Mouse (Mus musculus) embryonic fibroblast, embryonic 13.5 days (primary cell): ENCODE data around the gene Fam222b. TPM values are rescaled to one million over a fixed set of nuclear protein-coding genes. Genes with fewer than 3 reads are reported as not detected.
A peak's percentile ranks its signal among the peaks of the same experiment; 100 is the strongest.
"Not testable (repeated sequence)": the region's sequence is repeated elsewhere in the genome, so short reads cannot be mapped to it uniquely, and the experiment has no call there.

Experiments used
- H3K27ac ChIP-seq: 2 replicates; pipeline ENCODE4 v1.5.1; 2012; ENCODE audit warnings: low read length, control low read depth, inconsistent platforms; ENCODE audit not compliant: insufficient read depth
- H3K4me1 ChIP-seq: 2 replicates; pipeline ENCODE4 v1.6.1; 2011; ENCODE audit warnings: low read length; ENCODE audit not compliant: control insufficient read depth, insufficient read depth
- H3K4me3 ChIP-seq: 2 replicates; pipeline ENCODE4 v1.5.1; 2011; ENCODE audit warnings: mild to moderate bottlenecking, control low read depth, low read length; ENCODE audit not compliant: insufficient read depth
- CTCF ChIP-seq: IDR thresholded peaks from 2 replicates; pipeline ENCODE4 v1.5.1; 2011; ENCODE audit warnings: mild to moderate bottlenecking, control low read depth, low read length, moderate library complexity, borderline replicate concordance; ENCODE audit not compliant: insufficient read depth
- POLR2A ChIP-seq: IDR thresholded peaks from 2 replicates; pipeline ENCODE4 v1.6.1; 2011; ENCODE audit warnings: low read depth, mild to moderate bottlenecking, control low read depth, low read length, moderate library complexity
- polyA plus RNA-seq: library from polyadenylated mRNA; stranded (reverse); fragments of >200 nt; gene quantifications from 2 replicates; pipeline ENCODE4 v1.2.4, GENCODE M21; 2011; ENCODE audit warnings: low read depth; ENCODE audit not compliant: missing spikeins, insufficient read length

The Fam222b gene
- polyA plus RNA-seq, 1 experiment: 10.2 TPM

DNA sequence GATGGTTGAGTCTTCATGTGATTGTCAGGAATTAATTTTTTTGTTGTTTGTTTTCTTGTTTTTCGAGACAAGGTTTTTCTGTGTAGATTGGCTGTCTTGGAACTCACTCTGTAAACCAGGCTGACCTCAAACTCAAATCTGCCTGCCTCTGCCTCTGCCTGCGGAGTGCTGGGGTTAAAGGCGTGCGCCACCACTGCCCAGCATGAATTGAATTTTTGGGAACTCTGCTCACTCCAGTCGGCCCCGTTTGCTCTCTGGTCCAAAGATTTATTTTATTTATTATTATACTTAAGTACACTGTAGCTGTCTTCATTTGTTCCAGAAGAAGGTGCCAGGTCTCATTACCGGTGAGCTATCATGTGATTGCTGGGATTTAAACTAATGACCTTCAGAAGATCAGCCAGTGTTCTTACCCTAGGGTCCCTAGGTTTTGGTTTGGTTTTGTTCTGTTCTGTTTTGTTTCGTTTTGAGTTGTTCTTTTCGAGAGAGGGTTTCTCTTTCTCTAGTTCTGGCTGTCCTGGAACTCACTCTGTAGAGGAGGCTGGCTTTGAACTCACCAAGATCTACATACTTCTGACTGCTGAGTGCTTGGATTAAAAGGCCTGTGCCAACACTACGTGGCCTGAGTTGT lies 89.5 kb downstream of the Fam222b start:
- Histone ChIP-seq H3K4me1 (0 out of 2 replicates have a peak, but pooled peaks cover 5% of the 10 kb centered on the region), H3K27ac (no peak overlapping the region), H3K4me3 (no peak overlapping the region; the same call in 1 of the 2 replicates)
- no peak for TF ChIP-seq POLR2A

DNA sequence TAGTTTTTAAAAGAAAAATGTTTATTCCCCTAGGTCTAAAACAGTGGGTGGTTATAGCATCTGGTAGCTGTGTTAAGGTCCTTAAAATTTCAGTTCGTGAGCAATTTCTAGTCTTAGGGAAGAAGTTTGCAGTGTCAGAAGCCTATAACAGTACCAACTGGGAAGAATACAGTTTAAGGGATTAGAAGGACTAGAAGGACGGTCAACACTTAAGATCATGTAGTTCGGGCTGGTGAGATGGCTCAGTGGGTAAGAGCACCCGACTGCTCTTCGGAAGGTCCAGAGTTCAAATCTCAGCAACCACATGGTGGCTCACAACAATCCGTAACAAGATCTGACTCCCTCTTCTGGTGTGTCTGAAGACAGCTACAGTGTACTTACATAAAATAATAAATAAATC lies 90.2 kb downstream of the Fam222b start:
- not testable (repeated sequence) for H3K4me1 ChIP-seq, H3K4me3 ChIP-seq, H3K27ac ChIP-seq

DNA sequence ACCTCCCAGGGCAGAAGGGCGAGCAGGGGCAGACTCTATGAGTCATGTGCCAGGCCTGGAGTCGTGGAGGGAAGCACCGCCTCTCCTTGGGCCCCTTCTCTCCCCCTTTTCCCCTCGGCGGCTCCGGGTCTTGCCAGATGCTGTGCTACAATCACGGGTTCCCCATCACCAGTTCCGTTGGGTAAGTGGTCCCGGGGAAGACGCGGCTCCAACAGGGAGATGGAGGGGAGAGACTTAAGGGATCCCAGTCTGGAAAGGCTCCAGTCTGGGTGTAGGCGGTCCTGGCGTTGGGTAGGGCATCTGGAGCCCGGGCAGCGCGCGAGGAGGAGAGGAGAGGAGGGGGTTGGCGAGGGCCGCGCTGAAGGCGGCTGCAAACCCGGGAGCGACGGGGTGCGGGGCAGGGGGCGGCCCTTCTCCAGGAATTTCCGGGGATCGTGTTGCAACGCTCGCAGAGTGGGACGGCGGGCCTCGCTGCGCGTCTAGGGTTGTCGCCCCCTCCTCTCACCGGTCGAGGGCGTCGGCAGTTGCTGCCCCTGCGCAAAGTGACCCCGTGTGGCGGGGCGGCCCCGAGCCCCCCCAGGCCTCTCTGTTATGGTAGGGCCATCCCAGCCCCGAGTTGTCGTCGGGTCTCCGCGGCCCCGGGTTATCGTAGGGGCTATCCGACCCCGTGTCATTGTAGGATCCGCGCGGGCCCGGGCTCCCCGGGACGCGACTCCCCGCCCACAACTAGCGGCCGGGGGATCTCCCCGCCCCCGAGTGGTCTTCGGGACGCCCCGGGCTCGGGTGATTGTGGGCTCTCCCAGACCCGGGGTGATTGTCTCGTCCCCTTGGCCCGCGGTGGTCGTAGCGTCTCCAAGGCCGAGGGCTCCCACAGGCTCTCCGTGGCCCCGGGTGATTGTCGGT lies 94.1 kb downstream of the Fam222b start, which contains the start of gene Rab34:
TSS of gene Rab34 (plus strand) at position 100 of the 903 bp plus-strand sequence.
- TF ChIP-seq POLR2A (peak; percentile 66), CTCF (no peak)
- peak within 1 kb of the TSS; percentile 67 for H3K4me3 ChIP-seq
- H3K4me1 ChIP-seq: peaks cover 5% of the 10 kb centered on the region; the same call in 1 of the 2 replicates
- peak within 1 kb of the TSS; percentile 94 for H3K27ac ChIP-seq

DNA sequence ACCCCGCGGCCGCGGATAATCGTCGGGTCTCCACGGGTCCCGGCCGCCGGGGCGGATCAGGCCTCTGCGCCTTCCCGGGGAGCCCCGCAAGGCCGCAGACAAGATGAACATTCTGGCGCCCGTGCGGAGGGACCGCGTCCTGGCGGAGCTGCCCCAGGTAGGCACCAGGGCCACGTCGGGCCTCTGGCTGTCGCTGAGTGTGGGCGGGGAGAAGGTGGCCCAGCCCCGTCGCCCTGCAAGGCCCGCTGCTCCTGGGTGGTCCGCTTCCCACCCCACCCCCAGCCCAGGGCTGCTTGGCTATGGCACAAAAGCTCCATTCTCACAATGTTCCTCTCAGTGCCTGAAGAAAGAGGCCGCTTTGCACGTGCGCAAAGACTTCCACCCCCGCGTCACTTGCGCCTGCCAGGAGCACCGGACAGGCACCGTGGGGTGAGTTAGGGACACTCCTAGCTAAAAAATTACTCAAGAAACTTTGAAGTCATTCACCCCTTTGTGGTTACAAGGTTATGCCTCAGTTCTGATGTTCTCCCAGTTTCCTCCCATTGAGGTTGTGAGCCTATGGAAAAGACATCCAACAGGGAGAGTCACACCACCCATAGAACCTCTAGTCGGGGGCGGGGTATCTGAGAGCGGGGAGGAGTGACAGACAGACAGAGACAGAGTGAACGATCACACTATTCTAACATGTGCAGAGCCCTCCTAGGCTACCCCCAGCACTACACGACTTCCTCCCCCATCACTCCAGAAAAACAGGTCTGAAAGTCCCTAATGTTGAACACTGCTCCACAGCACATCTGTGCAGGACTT lies 95.0 kb downstream of the Fam222b start:
- TF ChIP-seq POLR2A: peak; percentile 65
- TF ChIP-seq CTCF: no peak

DNA sequence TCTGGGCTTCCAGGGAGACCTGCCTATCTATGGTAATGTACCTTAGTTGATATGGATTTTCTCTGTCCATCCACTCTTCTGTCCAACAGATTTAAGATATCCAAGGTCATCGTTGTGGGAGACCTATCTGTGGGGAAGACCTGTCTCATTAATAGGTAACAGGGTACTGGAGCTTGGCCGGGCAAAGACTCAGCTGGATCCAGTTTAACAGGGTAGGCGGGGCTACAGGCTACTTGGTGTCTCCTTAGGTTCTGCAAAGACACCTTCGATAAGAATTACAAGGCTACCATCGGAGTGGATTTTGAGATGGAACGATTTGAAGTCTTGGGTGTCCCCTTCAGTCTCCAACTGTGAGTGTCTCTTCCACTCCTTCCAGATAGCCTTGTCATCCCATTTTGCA lies 95.6 kb downstream of the Fam222b start:
- Histone ChIP-seq H3K4me3 (peak overlapping the region; percentile 67), H3K27ac (peak overlapping the region; percentile 94; the same call in 1 of the 2 replicates), H3K4me1 (peaks cover 5% of the 10 kb centered on the region; the same call in 1 of the 2 replicates)
- TF ChIP-seq CTCF (no peak), POLR2A (no peak)

More for the DNA sequence above, 95.0 kb downstream of the Fam222b start:
- Histone ChIP-seq H3K4me1 (peaks cover 5% of the 10 kb centered on the region; the same call in 1 of the 2 replicates), H3K27ac (peak overlapping the region; percentile 94), H3K4me3 (peak overlapping the region; percentile 67)

DNA sequence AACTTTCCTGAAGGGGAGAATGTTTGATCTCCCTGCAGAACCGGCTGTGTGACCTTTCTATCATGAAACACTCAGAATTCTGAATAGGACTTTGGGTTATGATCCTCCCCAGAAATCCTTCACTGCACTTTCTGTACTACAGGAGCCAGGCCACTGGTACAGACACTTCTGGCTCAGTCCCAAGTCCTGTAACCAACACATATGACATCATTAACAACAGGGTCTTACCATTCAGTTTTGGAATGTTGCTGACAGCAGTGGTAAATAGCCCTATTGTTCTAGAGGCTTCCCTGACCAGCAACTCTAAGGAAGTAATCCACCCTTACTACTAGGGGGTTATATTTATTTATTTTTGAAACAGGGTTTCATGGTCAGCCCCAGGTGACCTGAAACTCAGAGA lies 98.7 kb downstream of the Fam222b start, which contains the start of gene Proca1:
TSS of gene Proca1 (plus strand) at position 280 of the 400 bp plus-strand sequence.
- TF ChIP-seq CTCF: no peak
- no peak; the same call in 1 of the 2 replicates for TF ChIP-seq POLR2A
- Histone ChIP-seq H3K27ac (no peak within 1 kb of the TSS), H3K4me1 (peaks cover 5% of the 10 kb centered on the region; the same call in 1 of the 2 replicates), H3K4me3 (no peak within 1 kb of the TSS)

DNA sequence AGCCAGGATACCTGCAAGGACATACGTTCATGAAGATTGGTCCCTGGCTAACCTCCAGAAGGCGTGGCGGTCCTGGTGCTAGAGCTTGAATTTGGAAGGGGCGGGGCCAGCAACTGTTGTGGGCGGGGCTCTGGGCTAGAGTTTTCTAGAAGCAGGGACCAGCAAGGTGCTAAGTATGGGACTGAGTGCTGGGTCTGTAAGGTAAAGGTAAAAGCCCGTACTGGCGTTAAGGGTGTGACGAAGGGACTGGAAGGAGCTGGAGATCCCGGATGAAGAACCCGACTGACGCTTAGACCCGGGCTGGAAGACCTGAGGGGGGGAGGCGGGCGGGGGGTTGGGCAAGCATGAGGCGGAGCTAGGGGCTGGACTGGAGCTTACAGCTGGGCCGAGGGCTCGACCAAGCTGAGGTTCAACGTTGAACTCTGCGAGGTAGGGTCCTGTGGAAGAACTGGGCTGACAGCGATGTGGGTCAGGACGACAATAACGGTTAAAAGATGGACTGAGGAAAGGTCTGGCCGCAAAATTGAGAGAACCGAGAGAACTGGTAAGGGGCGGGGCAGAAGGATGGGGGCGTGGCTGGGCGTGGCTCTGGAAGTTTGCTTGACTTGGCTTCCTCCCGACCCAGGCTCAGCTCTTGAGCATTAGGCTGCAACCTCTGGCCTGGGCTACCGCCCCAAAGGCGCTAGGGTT lies 100.1 kb downstream of the Fam222b start:
- peaks cover 5% of the 10 kb centered on the region; the same call in 1 of the 2 replicates for H3K4me1 ChIP-seq
- no peak overlapping the region for H3K4me3 ChIP-seq
- H3K27ac ChIP-seq: no peak overlapping the region
- TF ChIP-seq POLR2A (0 out of 2 replicates have a peak, but pooled peaks have one; percentile 33), CTCF (no peak)

DNA sequence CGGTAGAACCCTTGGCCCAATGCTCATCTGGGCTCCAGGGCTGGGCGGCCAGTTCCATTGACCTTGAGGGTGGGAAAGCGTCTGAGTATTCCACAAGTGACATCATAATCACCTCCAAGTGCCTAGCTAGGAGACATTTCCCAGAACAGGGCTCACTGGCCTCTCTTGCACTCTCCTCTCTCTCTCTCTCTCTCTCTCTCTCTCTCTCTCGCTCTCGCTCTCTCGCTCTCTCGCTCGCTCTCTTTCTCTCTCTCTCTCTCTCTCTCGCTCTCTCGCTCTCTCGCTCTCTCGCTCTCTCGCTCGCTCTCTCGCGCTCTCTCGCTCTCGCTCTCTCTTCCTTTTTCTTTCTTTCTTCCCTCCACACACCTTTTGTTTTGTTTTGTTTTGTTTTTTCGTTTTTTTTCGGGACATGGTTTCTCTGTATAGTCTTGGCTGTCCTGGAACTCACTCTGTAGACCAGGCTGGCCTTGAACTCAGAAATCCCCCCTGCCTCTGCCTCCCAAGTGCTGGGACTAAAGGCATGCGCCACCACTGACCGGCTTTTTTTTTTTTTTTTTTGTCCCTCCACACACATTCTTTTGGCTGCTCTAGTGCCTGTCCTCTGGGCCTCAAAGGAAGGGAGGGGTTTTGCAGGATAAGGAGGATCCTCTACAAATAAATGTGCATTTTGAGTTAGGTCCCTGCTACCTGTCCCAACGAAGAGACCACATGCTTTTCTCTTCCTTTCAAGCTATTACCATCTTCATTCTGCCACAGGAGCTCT lies 100.8 kb downstream of the Fam222b start:
- no peak for TF ChIP-seq CTCF
- TF ChIP-seq POLR2A: no peak
- Histone ChIP-seq H3K4me1 (peaks cover 2% of the 10 kb centered on the region; the same call in 1 of the 2 replicates), H3K27ac (no peak overlapping the region), H3K4me3 (no peak overlapping the region)

DNA sequence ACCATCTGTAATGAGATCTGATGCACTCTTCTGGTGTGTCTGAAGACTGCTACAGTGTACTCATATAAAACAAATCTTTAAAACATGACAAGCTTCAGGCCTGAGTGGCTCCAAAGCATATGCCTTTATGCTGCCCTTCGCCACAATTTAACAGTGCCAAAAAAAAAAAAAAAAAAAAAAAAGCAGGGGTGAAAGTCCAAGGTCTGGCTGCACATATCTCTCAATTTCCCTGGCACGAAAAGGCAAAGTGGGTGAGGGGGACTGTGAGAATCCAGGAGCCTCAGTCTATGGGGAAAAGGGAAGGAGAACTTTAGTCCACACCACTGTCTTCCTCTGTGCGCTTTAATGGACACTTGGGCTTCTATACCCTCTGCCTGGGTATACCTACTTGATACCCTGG lies 107.9 kb downstream of the Fam222b start:
- Histone ChIP-seq H3K4me3 (no peak overlapping the region), H3K27ac (no peak overlapping the region), H3K4me1 (no peaks in the 10 kb centered on the region)
- TF ChIP-seq CTCF: no peak
- no peak for TF ChIP-seq POLR2A
